Mouse (Mus musculus) E14TG2a.4 (cell line): ENCODE measurements around the gene Grin2c.

Experiments used
- H3K27me3 ChIP-seq: 2 replicates; pipeline ENCODE4 v1.6.1; 2014; ENCODE audit warnings: low read length, control low read depth; ENCODE audit not compliant: insufficient read depth
- H3K36me3 ChIP-seq: 2 replicates; pipeline ENCODE4 v1.6.1; 2014; ENCODE audit warnings: low read length, control low read depth; ENCODE audit not compliant: insufficient read depth
- H3K4me1 ChIP-seq: replicated peaks from 2 replicates; pipeline ENCODE4 v1.6.1; 2014; ENCODE audit warnings: low read depth, low read length, control low read depth
- H3K4me3 ChIP-seq: replicated peaks from 2 replicates; pipeline ENCODE4 v1.5.1; 2014; ENCODE audit warnings: mild to moderate bottlenecking, low read length
- H3K9me3 ChIP-seq: 2 replicates; pipeline ENCODE4 v1.6.1; 2014; ENCODE audit warnings: low read length, control low read depth
- CTCF ChIP-seq: conservative IDR thresholded peaks from 2 replicates; pipeline ENCODE4 v1.5.1; 2014; ENCODE audit warnings: low read length
- NANOG ChIP-seq: IDR thresholded peaks from 2 replicates; pipeline ENCODE4 v1.6.1; 2014; ENCODE audit warnings: borderline replicate concordance, low read length, mixed read lengths
- POU5F1 ChIP-seq: IDR thresholded peaks from 2 replicates; pipeline ENCODE4 v1.6.1; 2014; ENCODE audit warnings: low read length, borderline replicate concordance

Gene Grin2c

DNA sequence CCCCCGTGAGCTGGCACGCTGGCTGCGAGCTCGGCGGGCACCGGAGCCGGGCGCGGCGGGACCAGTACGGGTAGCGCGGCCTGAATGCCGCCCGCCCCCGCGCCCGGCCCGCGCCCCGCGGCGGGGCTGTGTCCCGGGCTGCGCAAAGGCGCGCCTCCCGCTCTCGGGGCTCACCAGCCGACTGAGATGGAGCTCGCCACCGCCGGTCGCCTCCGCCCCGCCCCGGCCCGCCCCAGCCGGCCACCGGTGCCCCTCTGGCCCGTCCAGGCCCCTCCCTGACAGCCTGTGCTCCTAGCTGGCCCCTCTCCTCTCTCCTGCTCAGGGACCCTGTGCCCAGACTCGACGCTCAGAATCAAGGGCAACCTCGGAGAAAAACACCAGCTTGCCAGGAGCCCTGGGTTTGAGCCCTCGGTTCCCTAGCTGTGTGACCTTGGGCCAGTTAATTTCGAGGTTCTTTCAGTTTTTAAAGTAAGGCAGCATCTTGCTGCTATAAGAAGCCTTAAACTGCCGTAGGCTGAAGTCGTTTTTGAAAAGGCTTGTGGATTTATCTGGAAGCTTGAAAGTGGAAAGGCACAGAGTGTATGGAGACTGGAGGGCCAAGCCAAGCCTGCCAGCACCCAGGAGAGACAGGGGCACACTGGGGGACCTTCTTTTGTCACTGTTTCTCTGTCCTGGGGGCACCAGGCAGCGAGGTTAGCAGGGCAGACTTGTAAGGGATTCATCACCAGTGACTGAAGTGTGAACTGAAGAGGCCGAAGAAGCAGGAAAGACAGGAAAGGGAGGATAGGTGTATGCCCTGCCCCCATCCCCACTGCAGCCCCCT is at the start of gene Grin2c:
TSS of gene Grin2c (minus strand) at position 183 of the 823 bp plus-strand sequence.
- no peak for TF ChIP-seq POU5F1
- H3K36me3 ChIP-seq: peaks cover 28% of the 10 kb centered on the region
- peak within 1 kb of the TSS; percentile 75 for H3K4me3 ChIP-seq

GRCm38 (mm10) chr11:115314249-115314648 is 47.2 kb upstream of the Grin2c start:
- Histone ChIP-seq H3K27me3 (peaks cover 82% of the 10 kb centered on the region), H3K4me1 (peaks cover 20% of the 10 kb centered on the region), H3K4me3 (no peak overlapping the region), H3K36me3 (no peaks in the 10 kb centered on the region), H3K9me3 (no peaks in the 10 kb centered on the region; the same call in 1 of the 2 replicates)
- TF ChIP-seq POU5F1 (no peak), CTCF (no peak), NANOG (no peak)

More for the DNA sequence above, at the start of gene Grin2c:
- peaks cover 67% of the 10 kb centered on the region for H3K27me3 ChIP-seq
- H3K9me3 ChIP-seq: no peaks in the 10 kb centered on the region
- H3K4me1 ChIP-seq: peaks cover 69% of the 10 kb centered on the region

GRCm38 (mm10) chr11:115308781-115309180 is 41.7 kb upstream of the Grin2c start:
- TF ChIP-seq POU5F1: no peak
- no peak for TF ChIP-seq CTCF
- no peak for TF ChIP-seq NANOG
- Histone ChIP-seq H3K27me3 (peaks cover 62% of the 10 kb centered on the region), H3K9me3 (no peaks in the 10 kb centered on the region), H3K4me3 (no peak overlapping the region), H3K4me1 (peaks cover 15% of the 10 kb centered on the region), H3K36me3 (no peaks in the 10 kb centered on the region)

DNA sequence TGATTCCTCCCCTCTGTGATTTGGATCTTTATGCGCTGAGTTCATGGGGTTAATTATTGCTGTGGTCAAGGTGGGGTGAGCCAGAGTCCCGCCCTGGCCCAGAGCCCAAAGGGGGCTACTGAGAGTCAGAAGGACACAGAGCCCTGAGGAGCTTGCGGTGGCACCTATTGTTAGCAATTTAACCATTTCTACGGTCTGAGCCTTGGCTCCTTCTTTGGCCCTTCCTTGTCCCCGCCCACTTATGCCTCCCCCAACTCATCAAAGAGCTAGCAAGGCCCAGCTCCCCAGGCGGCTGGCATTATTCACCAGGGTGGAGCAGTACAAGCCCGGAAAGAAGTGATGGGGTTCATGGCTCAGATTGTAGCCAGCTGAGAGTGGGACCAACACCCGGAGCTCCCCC is 39.8 kb upstream of the Grin2c start, which contains the start of gene Otop2:
TSS of gene Otop2 (plus strand) at position 301 of the 400 bp plus-strand sequence.
- H3K27me3 ChIP-seq: peaks cover 44% of the 10 kb centered on the region
- TF ChIP-seq CTCF (no peak), POU5F1 (no peak), NANOG (no peak)
- H3K4me1 ChIP-seq: peaks cover 15% of the 10 kb centered on the region
- H3K9me3 ChIP-seq: no peaks in the 10 kb centered on the region
- H3K4me3 ChIP-seq: peak within 1 kb of the TSS; percentile 32; the same call in 1 of the 2 replicates
- no peaks in the 10 kb centered on the region for H3K36me3 ChIP-seq

- TF ChIP-seq POU5F1 (no peak), CTCF (no peak), NANOG (no peak)
- peaks cover 50% of the 10 kb centered on the region for H3K27me3 ChIP-seq
- no peak overlapping the region for H3K4me3 ChIP-seq
- H3K9me3 ChIP-seq: no peaks in the 10 kb centered on the region
- peaks cover 16% of the 10 kb centered on the region for H3K4me1 ChIP-seq
- no peaks in the 10 kb centered on the region for H3K36me3 ChIP-seq
These were observed 36.1 kb upstream of the Grin2c start for GRCm38 (mm10) chr11:115303167-115303566.

DNA sequence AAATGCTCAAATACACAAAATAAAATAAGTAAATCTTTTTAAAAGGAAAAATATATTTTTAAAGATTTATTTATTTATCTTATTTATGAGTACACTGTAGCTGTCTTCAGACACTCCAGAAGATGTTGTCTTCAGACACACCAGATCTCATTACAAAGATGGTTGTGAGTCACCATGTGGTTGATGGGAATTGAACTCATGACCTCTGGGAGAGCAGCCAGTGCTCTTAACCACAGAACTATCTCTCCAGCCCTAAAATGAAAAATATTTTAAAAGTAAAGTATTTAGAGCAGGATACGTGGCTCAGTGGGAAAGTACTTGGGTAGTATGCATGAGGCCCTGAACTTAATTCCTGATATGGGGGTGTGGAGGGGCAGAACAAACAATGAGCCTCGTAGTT is 34.3 kb upstream of the Grin2c start:
- TF ChIP-seq NANOG (no peak), POU5F1 (no peak), CTCF (no peak)
- Histone ChIP-seq H3K4me1 (peaks cover 22% of the 10 kb centered on the region), H3K9me3 (no peaks in the 10 kb centered on the region), H3K36me3 (no peaks in the 10 kb centered on the region), H3K27me3 (peaks cover 53% of the 10 kb centered on the region), H3K4me3 (no peak overlapping the region)

- peaks cover 24% of the 10 kb centered on the region for H3K4me1 ChIP-seq
- TF ChIP-seq CTCF: peak; percentile 54
- TF ChIP-seq POU5F1: no peak
- no peak for TF ChIP-seq NANOG
- no peaks in the 10 kb centered on the region for H3K36me3 ChIP-seq
These were observed 33.7 kb upstream of the Grin2c start for GRCm38 (mm10) chr11:115300745-115301144.

DNA sequence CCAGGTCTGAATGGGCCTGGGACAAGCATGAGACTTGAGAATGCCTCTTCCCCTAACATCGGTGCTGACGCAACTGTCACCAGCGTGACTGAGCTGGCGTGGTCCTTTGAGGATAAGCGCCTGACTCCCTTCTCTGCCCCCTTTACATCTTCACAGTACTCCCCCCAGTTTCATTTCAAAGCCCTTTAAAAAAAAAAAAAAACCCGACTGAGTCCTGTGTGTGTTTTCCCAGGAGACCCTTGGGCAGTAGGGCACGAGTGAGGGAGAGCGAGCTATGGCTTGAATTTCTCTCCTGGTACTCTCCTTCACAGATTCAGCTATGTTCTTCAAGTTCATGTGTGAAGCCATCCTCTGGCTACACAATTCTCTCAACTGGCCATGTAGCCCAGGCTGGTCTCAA is 31.1 kb upstream of the Grin2c start:
- Histone ChIP-seq H3K4me3 (0 out of 2 replicates have a peak overlapping the region, but pooled peaks have one; percentile 76), H3K27me3 (peaks cover 46% of the 10 kb centered on the region), H3K4me1 (peaks cover 40% of the 10 kb centered on the region), H3K9me3 (no peaks in the 10 kb centered on the region), H3K36me3 (no peaks in the 10 kb centered on the region)
- TF ChIP-seq NANOG (no peak), POU5F1 (no peak), CTCF (no peak)

More at GRCm38 (mm10) chr11:115300745-115301144, 33.7 kb upstream of the Grin2c start:
- Histone ChIP-seq H3K9me3 (no peaks in the 10 kb centered on the region), H3K4me3 (no peak overlapping the region), H3K27me3 (peaks cover 54% of the 10 kb centered on the region)
